Mouse (Mus musculus) NIH3T3 (cell line): ENCODE measurements at regions not wholly inside any gene's neighbourhood (a gene's known extent, or its start where the extent isn't known, plus 50 kb on each side); places are given as distances from the start of the nearest gene placed in this dataset.

Experiments
- DNase-seq: peaks from one replicate; pipeline ENCODE4 v3.0.0-alpha.2; 2012; ENCODE audit warnings: low read depth

GRCm38 (mm10) chr17:41990804-41991203 lies 324.9 kb upstream of the Ptchd4 start:
- no peak for DNase-seq

GRCm38 (mm10) chr17:42008415-42008814 lies 307.3 kb upstream of the Ptchd4 start:
- no peak for DNase-seq

GRCm38 (mm10) chr17:42024295-42024694 lies 291.5 kb upstream of the Ptchd4 start:
- no peak for DNase-seq

- no peak for DNase-seq
These were observed 288.5 kb upstream of the Ptchd4 start for GRCm38 (mm10) chr17:42027253-42027652.

GRCm38 (mm10) chr17:42029452-42029851 lies 286.3 kb upstream of the Ptchd4 start:
- no peak for DNase-seq

GRCm38 (mm10) chr17:42037089-42037488 lies 278.7 kb upstream of the Ptchd4 start:
- no peak for DNase-seq

GRCm38 (mm10) chr17:42049779-42050515 lies 265.8 kb upstream of the Ptchd4 start:
- no peak for DNase-seq

GRCm38 (mm10) chr17:42090764-42091452 lies 224.8 kb upstream of the Ptchd4 start:
- DNase-seq: peak; percentile 43

GRCm38 (mm10) chr17:42113684-42114083 lies 202.1 kb upstream of the Ptchd4 start:
- DNase-seq: no peak

GRCm38 (mm10) chr17:42120759-42121158 lies 195.0 kb upstream of the Ptchd4 start:
- DNase-seq: peak; percentile 43

GRCm38 (mm10) chr17:42126488-42127237 lies 189.1 kb upstream of the Ptchd4 start:
- DNase-seq: peak; percentile 92

GRCm38 (mm10) chr17:42169391-42170018 lies 146.2 kb upstream of the Ptchd4 start:
- DNase-seq: no peak

- DNase-seq: no peak
These were observed 127.2 kb upstream of the Ptchd4 start for GRCm38 (mm10) chr17:42188531-42188930.

GRCm38 (mm10) chr17:42190206-42190902 lies 125.4 kb upstream of the Ptchd4 start:
- no peak for DNase-seq
